Mouse (Mus musculus) limb, embryonic 14.5 days (tissue): ENCODE data around the gene Phf13. TPM values are rescaled to one million over a fixed set of nuclear protein-coding genes. Genes with fewer than 3 reads are reported as not detected.

Source experiments
- ATAC-seq: fragments of 200-750 bp; cut with Nextera tagmentation; 2 replicates; pipeline ENCODE4 v1.8.0; 2017; ENCODE audit warnings: low read depth, moderate number of reproducible peaks, moderate TSS enrichment; ENCODE audit not compliant: low FRiP score
- DNase-seq: peaks from one replicate; pipeline ENCODE4 v3.0.0-alpha.2; 2015; ENCODE audit warnings: low spot score
- H3K27ac ChIP-seq: fragments of 300-500 bp; sonication (generic); replicated peaks from 2 replicates; pipeline ENCODE4 v1.5.1; 2014; ENCODE audit warnings: low read depth, mild to moderate bottlenecking, low read length, moderate library complexity, mixed read lengths
- H3K27me3 ChIP-seq: fragments of 300-500 bp; sonication (generic); 2 replicates; pipeline ENCODE4 v1.6.1; 2014; ENCODE audit warnings: low read length, mixed read lengths; ENCODE audit not compliant: control insufficient read depth, insufficient read depth
- H3K36me3 ChIP-seq: fragments of 300-500 bp; sonication (generic); 2 replicates; pipeline ENCODE4 v1.6.1; 2014; ENCODE audit warnings: mild to moderate bottlenecking, low read length, moderate library complexity, mixed read lengths; ENCODE audit not compliant: control insufficient read depth, insufficient read depth
- H3K4me1 ChIP-seq: fragments of 300-500 bp; sonication (generic); 2 replicates; pipeline ENCODE4 v1.6.1; 2014; ENCODE audit warnings: antibody characterized with exemption, low read length, mixed read lengths; ENCODE audit not compliant: control insufficient read depth, insufficient read depth
- H3K4me2 ChIP-seq: fragments of 300-500 bp; sonication (generic); replicated peaks from 2 replicates; pipeline ENCODE4 v1.6.1; 2014; ENCODE audit warnings: low read depth, mild to moderate bottlenecking, low read length, moderate library complexity; ENCODE audit not compliant: severe bottlenecking
- H3K4me3 ChIP-seq: fragments of 300-500 bp; sonication (generic); replicated peaks from 2 replicates; pipeline ENCODE4 v1.5.1; 2014; ENCODE audit warnings: low read length
- H3K9ac ChIP-seq: fragments of 300-500 bp; sonication (generic); 2 replicates; pipeline ENCODE4 v1.6.1; 2014; ENCODE audit warnings: mild to moderate bottlenecking, low read depth, low read length, moderate library complexity; ENCODE audit not compliant: severe bottlenecking
- H3K9me3 ChIP-seq: fragments of 300-500 bp; sonication (generic); 2 replicates; pipeline ENCODE4 v1.6.1; 2016; ENCODE audit warnings: low read length; ENCODE audit not compliant: control insufficient read depth
- POLR2A ChIP-seq: fragments of 200-500 bp; IDR thresholded peaks from 2 replicates; pipeline ENCODE4 v1.8.0; 2012; ENCODE audit warnings: inconsistent platforms, mild to moderate bottlenecking, moderate library complexity, borderline replicate concordance; ENCODE audit not compliant: insufficient read depth, insufficient read length; ENCODE audit errors: extremely low read depth
- WGBS: fragments of 180-500 bp; shearing (Covaris S2); extraction: QIAGEN DNeasy Blood & Tissue Kit; methylation state at CpG from one replicate; pipeline ENCODE4 v1.1.7; 2014; 5-methylcytosine and 5-hydroxymethylcytosine counted together
- polyA plus RNA-seq, 2 experiments: library from polyadenylated mRNA; depleted of rRNA in 1 of 2; stranded (reverse) in 1 of 2; unstranded in 1 of 2; fragments of >200 nt; fragmentation: Nextera tagmentation in 1 of 2; extraction: Ambion mirVana in 1 of 2; gene quantifications; 2 replicates each; pipeline versions ENCODE4 v1.2.1 to v1.2.3; 2012 to 2014

Gene Phf13
- polyA plus RNA-seq, 2 experiments = 33.7 to 35.1 TPM

DNA sequence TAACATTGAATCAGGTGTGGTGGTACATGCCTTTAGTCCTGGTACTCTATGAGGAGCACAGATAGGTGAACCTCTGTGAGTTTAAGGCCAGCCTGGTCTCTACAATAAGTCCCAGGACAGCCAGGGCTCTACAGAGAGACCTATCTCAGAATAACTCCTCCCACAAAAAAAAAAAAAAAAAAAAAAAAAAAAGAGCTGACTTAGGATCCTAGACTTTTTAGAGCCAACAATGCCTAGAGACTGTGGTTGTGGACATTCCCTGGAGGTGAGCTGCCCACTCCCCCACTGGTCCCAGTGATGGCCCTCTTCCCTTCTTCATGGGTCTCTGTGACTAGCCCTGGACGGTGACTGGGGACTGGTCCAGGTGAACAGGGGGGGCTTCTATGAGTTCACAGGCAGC is 40.3 kb downstream of the Phf13 start:
- ATAC-seq (no peak), DNase-seq (no peak)
- Histone ChIP-seq H3K36me3 (peaks cover 82% of the 10 kb centered on the region), H3K27me3 (no peaks in the 10 kb centered on the region), H3K4me2 (no peak overlapping the region), H3K9ac (no peak overlapping the region), H3K27ac (no peak overlapping the region), H3K4me3 (no peak overlapping the region), H3K4me1 (no peaks in the 10 kb centered on the region), H3K9me3 (no peaks in the 10 kb centered on the region)
- TF ChIP-seq POLR2A = no peak
- WGBS = 100% methylated on average over 1 of the region's 1 CpGs

DNA sequence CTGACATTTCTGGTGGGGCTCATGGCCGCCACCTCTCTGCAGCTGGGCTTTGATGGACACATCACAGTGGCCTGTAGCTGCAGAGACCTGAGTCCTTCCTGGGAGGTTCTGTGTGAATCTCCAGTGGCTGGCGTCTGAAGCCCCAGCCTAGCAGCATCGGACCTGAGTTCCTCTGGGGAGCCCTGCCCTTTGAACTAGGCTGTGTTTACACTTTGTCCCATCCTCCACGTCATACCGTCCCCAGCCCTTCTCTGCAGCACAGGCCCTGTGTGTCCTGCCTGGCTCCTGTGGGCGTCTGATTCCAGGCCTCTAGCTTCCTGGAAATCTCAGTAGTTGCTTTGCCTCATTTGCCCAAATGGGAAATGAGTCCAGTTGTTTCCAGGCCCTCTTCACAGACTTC is 42.8 kb downstream of the Phf13 start:
- ATAC-seq = no peak
- Histone ChIP-seq H3K36me3 (peaks cover 71% of the 10 kb centered on the region), H3K4me1 (no peaks in the 10 kb centered on the region), H3K9ac (no peak overlapping the region), H3K4me3 (no peak overlapping the region), H3K27me3 (no peaks in the 10 kb centered on the region), H3K27ac (no peak overlapping the region), H3K4me2 (no peak overlapping the region), H3K9me3 (no peaks in the 10 kb centered on the region)
- WGBS = 69% methylated on average over 6 of the region's 6 CpGs
- no peak for TF ChIP-seq POLR2A
- no peak for DNase-seq

DNA sequence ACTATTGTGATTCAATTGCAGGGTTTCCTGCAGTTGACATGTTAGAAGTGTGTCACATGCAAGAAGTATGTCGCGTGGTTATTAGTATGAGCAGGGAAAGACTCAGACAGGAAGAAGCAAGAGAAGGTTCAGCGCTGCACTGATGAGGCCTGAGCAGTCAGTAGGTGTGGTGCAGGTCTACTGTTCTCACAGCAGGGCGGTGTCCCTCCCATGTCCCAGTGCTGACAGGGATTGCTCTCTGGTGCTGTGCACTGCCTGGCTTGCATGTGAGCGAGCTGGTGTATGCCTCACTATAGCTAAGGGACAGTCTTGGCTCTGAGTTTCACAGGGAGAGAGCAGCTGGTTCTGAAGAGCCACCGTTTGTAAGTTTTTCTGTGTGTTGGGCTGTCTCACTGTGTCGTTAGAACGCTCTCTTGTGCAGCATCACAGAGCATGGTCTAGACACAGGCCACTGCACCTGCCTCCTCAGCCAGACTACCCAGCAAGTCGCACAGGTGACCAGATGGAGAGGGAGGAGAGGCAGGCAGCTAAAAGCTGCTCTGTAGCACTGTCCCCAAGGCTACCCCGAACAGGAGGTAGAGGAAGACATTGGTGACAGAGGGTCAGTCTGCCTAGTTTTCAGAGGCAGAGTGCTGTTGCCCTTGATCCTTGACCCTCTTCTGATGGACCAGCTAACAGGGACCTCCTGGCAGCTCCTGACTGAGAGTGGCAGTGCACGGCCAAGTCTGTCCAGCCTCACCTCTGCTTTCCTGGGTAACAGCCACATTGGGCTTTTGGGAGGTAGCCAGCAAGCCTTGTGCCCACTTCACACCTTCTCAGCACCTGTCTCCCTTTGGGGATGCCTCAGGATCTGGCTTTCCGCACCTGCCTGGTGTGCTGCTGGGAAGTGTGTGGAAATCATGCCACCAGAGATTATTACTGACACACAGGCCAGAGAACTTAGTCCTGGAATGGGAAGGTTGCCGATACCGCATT is 47.3 kb downstream of the Phf13 start:
- H3K9ac ChIP-seq = no peak overlapping the region
- H3K9me3 ChIP-seq = no peaks in the 10 kb centered on the region
- no peak overlapping the region for H3K4me2 ChIP-seq
- ATAC-seq (no peak), DNase-seq (no peak)
- peaks cover 41% of the 10 kb centered on the region for H3K36me3 ChIP-seq
- H3K4me3 ChIP-seq = no peak overlapping the region
- no peak overlapping the region for H3K27ac ChIP-seq
- 91% methylated on average over 14 of the region's 14 CpGs for WGBS
- no peaks in the 10 kb centered on the region for H3K4me1 ChIP-seq
- H3K27me3 ChIP-seq = no peaks in the 10 kb centered on the region
- no peak for TF ChIP-seq POLR2A

DNA sequence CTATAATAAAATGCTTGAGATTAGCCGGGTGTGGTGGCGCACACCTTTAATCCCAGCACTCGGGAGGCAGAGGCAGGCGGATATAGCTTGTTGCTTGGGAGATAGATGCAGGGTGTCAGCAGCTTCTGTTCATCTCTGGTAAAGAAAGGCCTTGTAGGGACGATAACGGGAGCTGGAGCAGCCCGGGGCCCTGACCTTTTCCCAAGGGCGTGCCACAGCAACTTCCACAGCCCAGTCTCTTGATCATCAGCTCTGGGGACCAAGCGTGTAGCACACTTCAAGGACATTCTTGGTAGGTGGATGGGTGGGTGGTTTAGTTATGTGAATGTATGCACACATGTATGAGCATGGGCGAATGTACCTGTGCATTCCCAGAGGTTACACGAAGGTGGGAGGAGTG is 49.8 kb downstream of the Phf13 start:
- Histone ChIP-seq H3K27ac (no peak overlapping the region), H3K4me1 (no peaks in the 10 kb centered on the region), H3K4me3 (no peak overlapping the region), H3K9ac (no peak overlapping the region), H3K27me3 (no peaks in the 10 kb centered on the region), H3K36me3 (peaks cover 16% of the 10 kb centered on the region), H3K9me3 (no peaks in the 10 kb centered on the region), H3K4me2 (no peak overlapping the region)
- TF ChIP-seq POLR2A = no peak
- no peak for DNase-seq
- 93% methylated on average over 11 of the region's 11 CpGs for WGBS
- no peak for ATAC-seq

Other genes starting within 250 kb of the Phf13 start
- 28.6 and 29.2 TPM in 2 replicates for gene Camta1, start 134.4 kb downstream of the Phf13 start, polyA plus RNA-seq (2012; rRNA removed)
- 78.8 and 91.1 TPM in 2 replicates for gene Camta1, start 134.4 kb downstream of the Phf13 start, polyA plus RNA-seq (2014; fragmentation: Nextera tagmentation; extraction: Ambion mirVana)
- 56.9 and 73.1 TPM in 2 replicates for gene Dnajc11, start 62.6 kb downstream of the Phf13 start, polyA plus RNA-seq (2012; rRNA removed)
- 50.9 and 52.5 TPM in 2 replicates for gene Dnajc11, start 62.6 kb downstream of the Phf13 start, polyA plus RNA-seq (2014; fragmentation: Nextera tagmentation; extraction: Ambion mirVana)
- 60.6 and 61.6 TPM in 2 replicates for gene Thap3, start 7.3 kb downstream of the Phf13 start, polyA plus RNA-seq (2012; rRNA removed)
- 36.1 and 37.5 TPM in 2 replicates for gene Thap3, start 7.3 kb downstream of the Phf13 start, polyA plus RNA-seq (2014; fragmentation: Nextera tagmentation; extraction: Ambion mirVana)
- gene Klhl21, start 12.5 kb upstream of the Phf13 start, polyA plus RNA-seq (2012; rRNA removed) = 18.8 and 25.7 TPM in 2 replicates
- 11.0 and 11.1 TPM in 2 replicates for gene Klhl21, start 12.5 kb upstream of the Phf13 start, polyA plus RNA-seq (2014; fragmentation: Nextera tagmentation; extraction: Ambion mirVana)
- gene Zbtb48, start 31.4 kb upstream of the Phf13 start, polyA plus RNA-seq (2012; rRNA removed) = 31.2 and 41.5 TPM in 2 replicates
- gene Zbtb48, start 31.4 kb upstream of the Phf13 start, polyA plus RNA-seq (2014; fragmentation: Nextera tagmentation; extraction: Ambion mirVana) = 25.4 and 27.4 TPM in 2 replicates
- gene Tas1r1, start 42.3 kb upstream of the Phf13 start, polyA plus RNA-seq (2012; rRNA removed) = 1.0 and 1.7 TPM in 2 replicates
- gene Tas1r1, start 42.3 kb upstream of the Phf13 start, polyA plus RNA-seq (2014; fragmentation: Nextera tagmentation; extraction: Ambion mirVana) = 0.93 and 1.3 TPM in 2 replicates
- gene Nol9, start 43.1 kb upstream of the Phf13 start, polyA plus RNA-seq (2012; rRNA removed) = 28.5 and 33.4 TPM in 2 replicates
- 25.9 and 32.2 TPM in 2 replicates for gene Nol9, start 43.1 kb upstream of the Phf13 start, polyA plus RNA-seq (2014; fragmentation: Nextera tagmentation; extraction: Ambion mirVana)
- 25.0 and 36.2 TPM in 2 replicates for gene Plekhg5, start 76.2 kb upstream of the Phf13 start, polyA plus RNA-seq (2012; rRNA removed)
- gene Plekhg5, start 76.2 kb upstream of the Phf13 start, polyA plus RNA-seq (2014; fragmentation: Nextera tagmentation; extraction: Ambion mirVana) = 14.1 and 16.9 TPM in 2 replicates
- 5.6 and 6.0 TPM in 2 replicates for gene Tnfrsf25, start 119.7 kb upstream of the Phf13 start, polyA plus RNA-seq (2012; rRNA removed)
- gene Tnfrsf25, start 119.7 kb upstream of the Phf13 start, polyA plus RNA-seq (2014; fragmentation: Nextera tagmentation; extraction: Ambion mirVana) = 1.0 TPM in 2 replicates
- gene Espn, start 156.1 kb upstream of the Phf13 start, polyA plus RNA-seq (2012; rRNA removed) = 1.7 TPM in 2 replicates
- 1.4 and 1.7 TPM in 2 replicates for gene Espn, start 156.1 kb upstream of the Phf13 start, polyA plus RNA-seq (2014; fragmentation: Nextera tagmentation; extraction: Ambion mirVana)
- 0.03 and 0.04 TPM in 2 replicates for gene Hes2, start 162.6 kb upstream of the Phf13 start, polyA plus RNA-seq (2012; rRNA removed)
- not detected in 2 replicates for gene Hes2, start 162.6 kb upstream of the Phf13 start, polyA plus RNA-seq (2014; fragmentation: Nextera tagmentation; extraction: Ambion mirVana)
- 47.7 and 50.3 TPM in 2 replicates for gene Acot7, start 181.9 kb upstream of the Phf13 start, polyA plus RNA-seq (2012; rRNA removed)
- gene Acot7, start 181.9 kb upstream of the Phf13 start, polyA plus RNA-seq (2014; fragmentation: Nextera tagmentation; extraction: Ambion mirVana) = 47.3 and 48.4 TPM in 2 replicates